Mouse (Mus musculus) gastrocnemius, postnatal 4 days (tissue): ENCODE measurements around the gene Med13l. TPM values are rescaled to one million over a fixed set of nuclear protein-coding genes. Genes with fewer than 3 reads are reported as not detected.

ENCODE experiments used
- DNase-seq, 2 experiments: peaks; one replicate each; pipeline ENCODE4 v3.0.0; 2021 to 2022; ENCODE audit warnings: low spot score in 2 of 2, mixed read lengths in 2 of 2
- total RNA-seq, 2 experiments: library from RNA; stranded (reverse); gene quantifications; 2 replicates each; pipeline ENCODE4 v1.2.3; 2021

Gene Med13l
- total RNA-seq, 2 experiments from 2014 or later, result 38.6 to 42.3 TPM

DNA sequence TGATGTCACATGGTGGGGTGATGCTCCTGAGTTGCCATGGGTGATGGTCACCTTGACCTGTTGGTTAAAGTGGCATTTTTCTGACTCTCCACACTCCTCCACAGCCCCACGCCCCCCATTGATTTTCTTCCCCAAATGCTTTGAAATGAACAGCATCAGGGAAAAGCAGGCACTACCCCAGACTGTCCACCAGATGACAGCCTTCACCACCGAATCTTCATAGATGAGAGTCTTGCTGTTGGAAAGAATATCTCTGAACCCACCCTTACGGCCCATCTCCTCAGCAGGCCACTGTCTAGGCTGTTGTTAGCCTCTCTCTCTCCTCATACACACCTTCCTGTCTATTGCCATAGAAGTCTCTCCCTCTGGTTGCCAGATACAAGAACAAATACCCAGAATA, 213.4 kb downstream of the Med13l start:
- DNase-seq, result peak in 1 of 2 experiments; percentile 33

DNA sequence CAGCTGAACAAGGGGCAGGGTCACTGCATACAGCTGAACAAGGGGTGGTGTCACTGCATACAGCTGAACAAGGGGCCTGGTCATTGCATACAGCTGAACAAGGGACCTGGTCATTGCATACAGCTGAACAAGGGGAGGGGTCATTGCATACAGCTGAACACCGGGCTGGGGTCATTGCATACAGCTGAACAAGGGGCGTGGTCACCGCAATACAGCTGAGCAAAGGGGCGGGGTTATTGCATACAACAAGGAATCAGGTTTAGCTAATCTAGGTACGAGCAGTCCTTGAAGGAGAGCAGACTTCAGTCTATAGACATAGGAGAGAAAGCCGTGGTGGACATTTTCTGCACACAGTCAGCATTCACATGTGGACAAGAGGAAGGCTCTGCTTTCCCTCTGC, 215.9 kb downstream of the Med13l start:
- no peak for DNase-seq

DNA sequence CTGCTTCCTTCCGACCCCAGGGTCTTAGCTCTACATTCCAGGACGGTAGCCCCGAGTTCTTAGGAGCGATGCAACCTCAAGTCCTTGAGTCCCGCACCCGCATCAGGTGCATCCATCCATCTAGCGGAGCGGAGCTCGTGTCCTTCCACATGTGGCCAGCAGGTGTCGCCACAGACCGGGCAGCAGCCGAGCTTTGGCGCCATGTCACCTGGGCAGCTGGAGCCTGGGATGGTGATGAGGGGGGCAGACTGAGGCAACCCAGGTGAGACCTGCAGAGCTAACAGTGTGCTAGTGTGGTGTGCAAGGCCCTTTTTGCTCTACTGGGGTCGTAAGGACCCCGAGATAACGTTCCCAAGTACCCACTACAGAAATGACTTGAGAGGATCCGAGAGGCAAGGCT, 221.1 kb downstream of the Med13l start:
- peak; percentile 64 to 70 for DNase-seq

DNA sequence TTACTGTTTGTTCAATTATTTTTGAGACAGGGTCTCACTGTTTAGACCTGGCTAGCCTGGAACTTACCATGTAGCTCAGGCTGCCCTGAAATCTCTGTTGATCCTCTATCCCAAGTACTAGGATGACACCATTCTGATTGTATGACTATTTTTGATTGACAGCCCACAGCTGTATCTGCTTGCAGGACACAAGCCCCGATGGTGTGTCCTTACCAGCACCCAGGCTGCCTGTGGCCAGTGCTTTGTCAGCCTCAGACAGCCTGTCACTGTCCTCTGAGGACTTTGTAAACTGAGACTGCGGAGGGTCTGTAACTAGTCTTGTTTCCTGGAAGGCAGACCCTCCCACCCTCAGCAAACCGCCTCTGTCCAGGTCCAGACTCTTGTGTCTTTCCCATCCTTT, 221.7 kb downstream of the Med13l start:
- no peak for DNase-seq

DNA sequence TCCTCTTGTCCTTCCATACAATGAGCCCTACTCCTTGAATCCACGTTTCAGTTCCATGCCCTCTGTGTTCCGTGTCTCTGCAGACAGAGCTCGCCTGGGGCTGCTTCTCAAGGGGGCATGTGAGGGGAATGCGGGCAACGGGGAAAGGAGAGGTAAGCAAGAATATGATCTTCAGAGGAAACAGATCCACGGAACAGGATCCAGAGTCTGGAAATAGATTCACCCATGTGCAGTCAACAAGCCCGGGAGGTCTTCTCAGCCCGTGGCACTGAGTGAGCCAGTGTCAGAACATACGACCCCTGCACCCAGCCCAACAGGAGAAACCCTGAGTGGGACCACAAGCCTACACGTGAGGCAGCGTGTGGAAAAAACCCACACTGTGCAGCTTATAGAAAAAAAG, 228.7 kb downstream of the Med13l start:
- DNase-seq, result no peak

DNA sequence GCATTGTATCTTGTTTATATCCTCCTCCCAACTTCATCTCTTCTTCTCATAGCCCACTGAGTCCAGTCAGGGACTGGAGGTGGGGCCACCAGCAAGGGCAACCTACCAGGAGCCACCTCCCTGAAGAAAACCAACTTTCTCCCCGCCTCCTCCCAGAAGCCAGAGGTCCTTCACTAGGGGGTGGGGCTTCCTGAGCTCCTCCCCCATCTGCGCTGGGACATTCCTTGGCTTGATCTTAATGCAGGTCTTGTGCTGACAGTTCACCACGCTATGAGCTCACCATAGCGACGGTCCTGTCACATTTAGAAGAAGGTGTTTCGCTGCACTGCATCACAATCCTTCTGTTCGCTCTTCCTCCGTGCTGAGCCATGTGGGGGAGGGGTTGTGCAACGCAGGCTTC, 229.3 kb downstream of the Med13l start:
- DNase-seq, result no peak

DNA sequence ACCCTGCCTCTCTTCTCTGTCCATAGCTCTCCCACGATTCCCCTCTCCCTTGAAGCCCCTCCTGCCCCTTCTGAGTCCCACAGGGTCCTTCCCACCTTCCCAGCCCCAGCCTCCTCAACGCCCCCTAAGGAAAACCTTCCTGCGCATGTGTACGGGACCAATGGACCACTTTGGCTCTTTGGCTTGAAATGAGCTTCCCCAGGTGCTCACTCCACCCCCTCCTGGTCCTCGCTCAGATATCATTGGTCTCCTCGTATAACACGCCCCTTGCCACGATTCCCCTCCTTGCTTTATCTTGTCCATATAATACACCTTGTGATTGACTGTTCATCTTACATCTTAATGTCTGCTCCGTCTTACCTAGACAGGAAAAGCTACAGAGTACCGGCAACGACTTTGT, 237.3 kb downstream of the Med13l start:
- DNase-seq, result no peak

DNA sequence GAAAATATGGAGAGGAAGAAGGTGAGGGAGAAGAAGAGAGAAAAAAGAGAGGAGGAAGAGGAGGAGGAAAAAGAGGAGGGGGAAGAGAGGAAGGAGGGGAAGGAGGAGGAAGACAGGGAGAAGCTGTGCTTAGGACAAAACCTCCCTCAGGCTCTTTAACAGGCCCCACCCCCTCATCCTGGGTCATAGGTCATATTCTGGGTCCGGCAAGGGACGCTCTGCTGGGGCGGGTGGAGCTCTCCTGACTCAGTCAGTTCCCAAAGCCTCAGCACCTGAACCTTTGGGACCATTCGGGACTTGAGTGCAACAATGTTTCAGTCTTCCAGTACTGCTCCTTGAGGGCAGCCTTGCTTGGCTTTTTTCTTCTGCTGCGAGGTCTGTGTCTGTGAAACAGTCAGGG, 241.1 kb downstream of the Med13l start:
- no peak for DNase-seq

DNA sequence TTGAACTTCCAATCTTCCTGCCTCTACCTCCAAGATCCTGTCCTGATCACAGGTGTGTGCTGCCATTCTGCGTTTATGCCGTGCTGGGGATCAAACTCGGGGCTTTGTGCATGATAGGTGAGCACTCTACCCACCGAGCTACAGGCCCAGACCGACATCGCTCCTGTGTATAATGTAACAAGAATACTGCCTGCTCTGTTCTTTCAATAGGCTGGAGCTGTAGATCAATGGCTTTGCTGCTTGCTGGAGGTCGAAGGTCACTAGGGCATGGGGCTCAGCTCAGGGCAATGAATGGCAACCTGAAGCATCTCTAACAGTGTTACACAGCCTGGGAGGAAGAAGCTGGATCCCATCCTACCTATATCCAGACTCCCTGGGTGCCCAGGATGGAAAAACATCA, 241.6 kb downstream of the Med13l start:
- no peak for DNase-seq

DNA sequence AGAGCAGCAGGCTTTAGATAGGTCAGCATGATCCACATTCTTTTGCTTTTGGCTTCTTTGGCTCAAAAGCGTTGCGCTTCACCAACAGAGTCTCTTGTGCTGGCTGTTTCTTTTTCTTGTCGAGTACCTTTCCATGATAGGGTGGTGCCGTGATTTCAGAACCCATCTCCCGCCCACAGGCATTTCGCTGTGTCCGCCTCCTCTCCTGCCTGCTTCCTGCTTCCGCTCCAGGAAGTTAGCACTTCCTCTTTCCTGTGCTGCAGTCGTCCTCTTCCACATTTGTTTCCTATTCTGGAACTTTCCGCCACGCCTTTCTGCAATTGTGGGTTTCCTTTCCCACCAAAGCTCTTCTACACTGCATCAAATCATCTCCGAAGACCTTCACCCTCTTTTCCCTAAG, 248.5 kb downstream of the Med13l start:
- no peak for DNase-seq

DNA sequence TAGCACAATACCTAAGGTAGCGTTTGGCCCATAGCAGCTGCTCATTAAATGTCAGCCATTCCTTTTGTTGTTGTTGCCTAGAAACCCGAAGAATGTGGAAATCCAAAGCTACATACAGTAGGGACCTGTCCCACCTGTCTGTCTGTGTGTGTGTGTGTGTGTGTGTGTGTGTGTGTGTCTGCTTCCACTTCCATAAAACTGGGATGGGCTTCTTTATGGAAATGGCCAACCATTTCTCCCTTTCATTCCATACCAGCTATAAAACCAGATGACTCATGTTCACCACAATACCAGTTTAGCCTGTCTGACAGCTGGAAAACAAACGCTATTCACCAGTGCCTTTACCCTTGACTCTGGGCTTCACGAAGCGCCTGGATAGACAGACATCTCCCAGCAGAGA, 249.1 kb downstream of the Med13l start:
- no peak for DNase-seq

DNA sequence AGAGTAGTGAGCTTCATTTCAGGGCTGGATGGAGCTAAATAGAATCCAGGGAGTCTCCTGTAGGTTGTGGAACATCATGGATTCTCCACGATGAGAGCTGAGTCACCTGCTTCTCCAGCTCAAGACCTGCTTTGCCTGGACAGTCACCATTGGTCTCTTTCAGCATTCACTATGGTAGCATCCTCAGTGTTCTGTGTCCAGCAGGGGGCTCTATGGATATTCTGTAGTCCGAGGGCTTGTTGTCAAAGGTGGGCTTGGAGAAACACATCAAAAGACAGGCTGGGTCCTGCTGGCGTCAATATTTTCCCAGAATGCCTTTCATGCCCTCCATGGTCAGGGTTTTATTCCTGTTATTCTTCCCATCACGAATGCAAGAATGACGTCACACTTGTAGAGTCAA, 251.2 kb downstream of the Med13l start:
- no peak for DNase-seq

DNA sequence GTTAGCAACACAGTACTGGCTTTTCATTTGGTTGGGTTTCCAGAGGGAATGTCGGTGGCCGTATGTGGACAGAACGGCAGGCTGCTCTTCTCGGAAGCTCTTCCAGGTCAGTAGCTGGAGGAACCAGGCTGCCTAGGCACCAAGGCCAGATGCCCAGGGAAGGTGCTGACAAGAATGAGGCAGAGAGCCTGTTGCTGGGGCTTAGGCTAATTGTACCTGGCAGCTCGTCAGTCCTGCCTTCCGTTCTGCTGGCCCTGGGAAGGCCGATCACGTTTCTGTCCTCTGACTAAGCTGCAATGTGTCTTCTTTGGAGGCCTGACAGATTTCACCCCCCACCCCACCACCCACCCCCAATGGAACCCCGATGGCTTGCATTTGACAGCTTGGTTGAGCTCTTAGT, 251.9 kb downstream of the Med13l start:
- peak in 1 of 2 experiments; percentile 39 for DNase-seq

DNA sequence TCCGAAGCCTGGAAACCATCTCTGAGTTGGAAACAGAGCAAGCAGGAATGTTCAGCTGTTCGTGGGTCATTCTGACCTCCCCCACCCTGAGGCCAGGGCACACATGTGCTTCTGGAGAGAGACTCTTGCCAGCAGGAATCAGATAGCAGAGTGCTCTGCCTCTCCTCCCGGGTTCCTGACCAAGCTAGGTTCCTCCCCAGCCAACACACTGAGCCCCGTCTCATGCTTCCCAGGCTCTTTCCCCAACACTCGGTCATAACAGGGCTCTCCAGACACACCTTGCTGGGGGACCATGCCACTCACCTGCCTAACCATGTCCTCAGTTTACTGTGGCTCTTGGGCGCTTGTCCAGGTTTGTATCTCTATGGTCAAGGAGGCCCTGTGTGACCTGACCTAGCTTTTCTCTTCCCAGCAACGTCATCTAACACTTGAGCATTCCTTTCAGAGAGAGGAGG, 252.5 kb downstream of the Med13l start:
- DNase-seq, result peak in 1 of 2 experiments; percentile 26

DNA sequence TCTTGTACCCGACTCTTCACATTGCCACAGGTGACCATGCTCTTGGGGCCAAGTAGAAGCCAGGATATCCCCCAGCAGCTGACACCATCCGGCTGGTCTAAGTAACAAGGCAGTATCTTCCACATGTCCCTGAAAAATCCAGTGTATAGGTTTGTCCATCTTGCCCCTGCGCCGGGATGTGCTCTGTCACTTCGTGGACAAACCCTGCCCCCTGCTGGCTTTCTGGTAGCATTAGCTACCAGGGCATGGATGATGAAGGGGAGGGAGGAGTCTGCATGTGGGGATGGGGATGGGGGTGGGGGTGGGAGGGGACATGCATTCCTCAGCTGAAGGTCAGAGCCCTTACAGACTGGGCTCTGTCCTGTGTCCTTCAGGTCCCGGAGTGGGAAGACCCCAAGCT, 253.6 kb downstream of the Med13l start:
- peak in 1 of 2 experiments; percentile 57 for DNase-seq
